Mouse (Mus musculus): ENCODE results near the gene Atg5.

Gene Atg5

GRCm38 (mm10) chr10:44355216-44355615 lies 87.1 kb downstream of the Atg5 start:
- DNase-seq: no peak

- no peak for DNase-seq
Observed at GRCm38 (mm10) chr10:44356625-44357024, 88.5 kb downstream of the Atg5 start.

- no peak for DNase-seq
Observed at GRCm38 (mm10) chr10:44357316-44357715, 89.2 kb downstream of the Atg5 start.

DNA sequence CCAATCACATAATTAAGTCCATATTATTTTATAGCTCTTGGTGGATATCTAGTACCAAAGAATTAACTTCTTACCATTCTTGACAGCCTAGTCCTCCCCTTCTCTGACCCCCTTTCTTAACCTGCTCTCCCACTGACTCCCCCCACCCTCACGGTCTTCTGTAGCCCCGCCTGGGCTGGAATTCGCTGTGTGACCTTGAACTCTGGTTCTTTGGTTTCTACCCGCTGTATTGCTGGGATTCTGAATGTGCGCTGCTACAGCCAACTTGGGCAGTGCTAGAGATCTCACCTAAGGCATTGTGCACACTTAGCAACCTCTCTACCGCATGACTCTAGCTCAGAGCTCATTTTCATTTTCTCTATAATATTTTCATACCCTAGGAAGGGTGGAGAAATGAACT lies 90.7 kb downstream of the Atg5 start:
- no peak for DNase-seq

- no peak for DNase-seq
Observed at GRCm38 (mm10) chr10:44360632-44361031, 92.5 kb downstream of the Atg5 start.

DNA sequence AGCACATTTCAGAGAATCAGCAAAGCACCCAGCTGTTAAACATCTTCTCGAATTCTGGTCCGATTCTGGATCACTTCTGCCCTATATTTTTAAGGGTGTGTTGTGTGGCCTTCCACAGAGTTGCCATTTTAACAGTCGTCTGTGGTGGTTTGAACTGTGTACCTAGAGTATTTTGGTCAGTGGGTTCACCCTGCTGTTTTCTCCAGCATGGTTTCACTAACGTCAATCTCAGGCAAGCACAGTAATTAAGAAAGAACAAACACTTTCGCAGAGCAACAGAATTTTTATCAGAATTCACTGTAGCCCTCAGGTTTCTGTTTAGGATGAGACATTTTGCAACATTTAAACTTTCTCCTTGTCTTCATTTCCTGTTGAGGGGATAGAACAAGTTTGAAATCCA lies 94.3 kb downstream of the Atg5 start:
- DNase-seq: no peak

DNA sequence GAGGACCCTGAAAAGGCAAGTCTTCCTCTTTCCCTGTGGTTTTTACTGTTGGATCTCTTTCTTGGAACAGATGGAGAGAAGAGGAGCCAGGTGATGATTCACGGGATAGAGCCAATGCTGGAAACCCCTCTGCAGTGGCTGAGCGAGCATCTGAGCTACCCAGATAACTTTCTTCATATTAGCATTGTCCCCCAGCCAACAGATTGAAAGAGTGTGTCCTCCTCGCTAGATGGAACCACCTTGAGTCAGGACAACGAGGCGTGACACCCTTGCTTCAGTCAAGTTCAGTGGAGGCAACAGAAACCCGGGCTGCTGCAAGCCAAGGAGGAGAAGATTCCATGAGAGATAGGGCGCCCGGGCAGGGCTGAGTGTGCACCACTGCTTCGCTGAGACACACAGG lies 94.7 kb downstream of the Atg5 start:
- DNase-seq: no peak

DNA sequence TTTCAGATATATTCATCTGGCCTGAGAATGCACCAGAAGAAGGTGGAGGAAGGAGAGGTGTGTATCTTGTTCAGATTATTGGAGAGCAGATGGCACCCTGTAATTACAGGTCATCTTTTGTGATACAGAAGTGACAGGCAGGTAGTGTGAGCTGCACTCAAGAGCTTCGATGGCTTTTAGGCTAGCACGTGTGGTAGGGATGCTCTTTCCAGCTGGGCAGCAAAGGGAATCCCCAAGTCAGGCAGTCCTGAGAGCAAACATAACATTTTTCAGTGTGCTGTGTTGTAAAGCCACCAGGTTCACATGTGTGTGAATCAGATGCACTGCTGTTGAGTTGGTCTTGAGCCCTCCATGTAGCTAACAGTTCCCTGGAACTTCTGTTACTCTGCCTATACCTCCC lies 98.0 kb downstream of the Atg5 start:
- DNase-seq: no peak

- DNase-seq: no peak
Observed at GRCm38 (mm10) chr10:44367043-44367442, 98.9 kb downstream of the Atg5 start.

- DNase-seq: no peak
Observed at GRCm38 (mm10) chr10:44368596-44368995, 100.4 kb downstream of the Atg5 start.

- no peak for DNase-seq
Observed at GRCm38 (mm10) chr10:44370666-44371065, 102.5 kb downstream of the Atg5 start.

DNA sequence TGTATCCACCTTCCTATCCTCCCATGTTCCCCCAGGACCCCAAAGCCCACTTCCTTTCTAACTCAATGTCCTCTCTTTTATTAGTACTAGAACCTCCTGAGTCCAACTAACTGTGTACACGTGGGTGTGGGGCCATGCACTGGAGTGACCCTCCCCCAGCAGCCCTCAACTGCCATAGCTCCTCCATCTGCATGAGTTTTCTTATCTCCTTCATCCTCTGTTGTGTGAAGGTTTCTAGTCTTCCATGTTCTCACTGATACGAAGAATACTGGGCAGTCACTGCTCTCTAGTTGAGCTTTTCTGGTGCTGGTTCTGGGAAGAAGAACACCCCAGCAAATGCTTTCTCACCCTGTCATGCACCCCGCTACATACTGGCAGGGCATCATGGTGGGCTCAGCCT lies 104.1 kb downstream of the Atg5 start:
- no peak for DNase-seq

- DNase-seq: no peak
Observed at GRCm38 (mm10) chr10:44374678-44375077, 106.5 kb downstream of the Atg5 start.

- no peak for DNase-seq
Observed at GRCm38 (mm10) chr10:44375501-44375900, 107.3 kb downstream of the Atg5 start.

GRCm38 (mm10) chr10:44377821-44378220 lies 109.7 kb downstream of the Atg5 start:
- no peak for DNase-seq

DNA sequence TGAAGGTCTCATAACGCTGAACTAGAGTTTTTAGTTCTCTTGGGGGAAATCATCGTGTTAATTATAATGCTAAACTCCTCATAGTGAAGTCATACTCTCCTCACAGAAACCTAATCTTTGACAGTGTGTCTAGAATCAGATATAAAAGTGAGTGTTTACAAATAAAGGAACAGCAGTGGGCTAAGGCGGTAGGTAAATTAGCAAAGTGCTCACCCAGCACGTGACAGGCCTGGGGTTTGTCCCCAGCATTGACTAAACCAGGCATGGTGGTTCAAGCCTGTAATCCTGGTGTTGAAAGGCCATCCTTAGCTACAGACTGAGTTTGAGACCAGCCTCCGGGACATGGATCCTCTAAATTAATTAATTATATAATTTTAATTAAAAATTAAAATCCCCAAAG lies 110.2 kb downstream of the Atg5 start:
- DNase-seq: no peak

DNA sequence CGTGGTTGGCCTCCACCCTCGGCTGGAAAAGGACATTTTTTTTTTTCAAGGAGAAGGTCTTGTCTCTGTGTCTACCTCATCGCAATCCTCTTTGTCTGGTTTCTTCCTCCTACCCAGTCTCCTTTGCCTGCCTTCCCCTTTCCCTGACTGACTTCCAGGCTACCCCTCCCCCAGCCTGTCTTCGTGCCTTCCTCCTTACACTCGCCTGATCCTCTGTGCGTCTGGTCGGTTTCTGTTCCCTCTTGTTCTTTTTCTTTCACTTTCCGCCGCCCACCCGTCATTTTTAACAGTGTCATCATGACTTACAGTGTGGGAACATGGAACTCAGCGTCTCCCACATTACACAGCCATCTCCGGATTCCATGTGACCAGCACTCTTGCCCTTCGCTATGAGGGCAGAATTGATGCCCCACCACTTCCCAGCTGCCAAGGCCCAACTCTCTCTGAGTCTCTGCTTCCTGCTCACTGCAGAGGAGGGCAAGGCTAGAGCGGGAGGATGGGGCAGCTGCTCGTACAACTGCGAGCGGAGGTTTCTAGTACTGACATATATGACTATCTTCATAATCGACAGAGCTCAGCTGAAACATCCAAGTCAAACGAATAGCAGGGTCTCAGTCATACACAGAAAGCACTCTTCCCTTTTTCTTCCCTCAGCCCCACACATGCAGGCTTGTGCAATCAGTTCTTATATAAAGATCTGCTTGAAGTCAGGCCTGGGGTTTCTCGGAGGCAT lies 112.5 kb downstream of the Atg5 start:
- DNase-seq: peak; percentile 69 to 81

DNA sequence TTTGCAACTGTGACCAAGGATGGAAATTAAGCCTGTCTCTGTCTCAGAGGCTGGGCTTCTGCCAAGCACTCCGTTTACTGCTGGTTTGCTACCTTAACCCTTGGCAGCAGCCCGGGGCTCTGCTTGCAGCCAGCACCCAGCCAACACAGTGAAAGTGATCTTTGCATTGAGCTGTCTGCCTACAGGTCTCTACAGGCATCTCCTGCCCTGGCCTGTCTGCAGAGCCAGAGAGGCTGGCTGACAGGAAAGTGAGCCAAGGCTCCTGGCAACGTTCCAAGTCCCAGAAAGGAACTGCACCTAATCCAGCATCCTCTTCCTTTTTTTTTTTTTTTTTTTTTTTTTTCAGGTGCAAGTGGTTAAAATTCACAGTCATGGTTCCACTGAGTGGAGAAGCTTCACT lies 113.2 kb downstream of the Atg5 start:
- DNase-seq: peak; percentile 70 to 73

DNA sequence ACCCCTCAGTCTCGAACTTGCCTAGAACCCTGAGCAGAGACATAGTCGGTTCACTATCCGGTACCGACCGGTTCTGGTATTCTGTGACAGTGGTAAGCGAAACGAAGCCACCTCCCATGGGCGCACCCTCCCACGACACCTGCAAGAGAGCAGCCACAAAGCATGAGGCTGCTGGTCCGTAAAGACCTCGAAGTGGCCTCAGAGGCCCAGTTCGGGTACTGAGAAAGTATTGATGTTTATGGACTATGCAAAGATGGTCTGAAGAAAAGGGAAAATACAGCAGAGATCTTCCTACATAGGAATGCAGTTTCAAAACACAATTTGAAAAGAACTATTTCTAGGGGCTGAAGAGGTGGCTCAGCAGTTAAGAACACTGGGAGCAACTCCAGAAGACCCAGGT lies 113.8 kb downstream of the Atg5 start:
- no peak for DNase-seq

GRCm38 (mm10) chr10:44383213-44383612 lies 115.1 kb downstream of the Atg5 start:
- no peak for DNase-seq

- DNase-seq: no peak
Observed at GRCm38 (mm10) chr10:44385227-44385626, 117.1 kb downstream of the Atg5 start.

DNA sequence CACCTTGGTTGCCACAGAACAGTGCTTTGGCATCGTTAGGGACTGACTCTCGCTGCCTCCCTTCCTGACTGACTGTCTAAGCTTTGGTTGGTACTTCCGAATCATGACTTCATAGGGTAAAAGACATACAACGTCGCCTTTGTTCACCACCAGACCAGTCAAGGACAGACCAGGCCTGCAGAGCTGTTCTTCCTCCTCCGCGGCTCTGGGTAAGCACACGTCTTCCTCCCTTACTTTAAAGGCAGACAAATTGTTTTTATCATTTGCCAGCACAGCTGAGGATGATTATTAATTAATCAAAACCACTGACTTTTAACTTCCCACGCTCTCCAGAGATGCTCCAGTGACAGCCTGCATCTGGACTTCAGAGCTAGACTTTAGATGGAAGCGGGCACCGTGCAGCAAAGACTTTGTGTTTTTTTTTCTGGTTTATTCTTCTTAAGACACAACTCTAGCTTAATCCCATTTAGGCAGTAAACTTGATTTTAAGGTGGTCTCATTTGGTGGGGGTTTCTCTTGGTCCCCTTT lies 120.6 kb downstream of the Atg5 start:
- DNase-seq: no peak

GRCm38 (mm10) chr10:44390286-44390685 lies 122.1 kb downstream of the Atg5 start:
- DNase-seq: no peak

DNA sequence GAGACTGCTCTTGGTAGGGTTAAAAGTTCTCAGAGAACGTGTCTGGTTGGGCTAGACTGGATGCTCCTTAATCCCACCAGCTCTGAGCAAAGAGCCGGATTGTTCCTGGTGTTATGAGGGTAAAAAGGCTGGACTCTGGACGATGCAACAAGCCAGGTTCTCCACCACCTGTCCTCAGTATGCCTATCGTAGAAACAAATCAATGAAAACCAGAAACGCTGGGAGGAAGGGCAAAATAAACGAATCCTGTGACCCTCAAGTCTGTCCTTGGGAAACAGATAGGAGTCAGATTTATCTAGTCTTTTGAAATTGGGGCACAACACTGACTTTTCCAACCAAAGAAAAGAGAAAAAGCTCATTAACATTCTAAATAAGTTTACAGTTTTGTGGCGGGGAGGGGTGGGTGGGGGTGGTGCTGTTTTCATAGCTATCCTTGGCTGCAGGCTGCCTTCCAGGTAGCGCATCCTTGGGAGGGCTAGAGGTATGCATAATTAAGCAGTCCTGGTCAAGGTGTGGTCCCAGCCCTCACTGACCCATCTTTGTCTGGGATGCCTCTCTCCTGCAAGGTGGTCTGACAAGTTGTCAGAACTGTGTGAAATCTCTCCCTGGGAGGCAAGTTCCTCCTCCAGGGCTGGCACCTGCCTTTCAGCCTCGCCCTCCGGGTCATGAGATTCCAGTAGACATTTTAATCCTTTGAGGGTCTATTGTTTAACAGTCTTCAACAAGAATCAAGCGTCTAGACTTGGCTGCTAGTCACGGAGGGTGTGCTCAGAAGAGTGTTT lies 123.5 kb downstream of the Atg5 start:
- DNase-seq: no peak

Data from lung, postnatal 4 days (tissue).